Mouse (Mus musculus) heart, embryonic 11.5 days (tissue): ENCODE results near the gene Mettl26. TPM values are rescaled to one million over a fixed set of nuclear protein-coding genes. Genes with fewer than 3 reads are reported as not detected.

Experiments
- microRNA-seq: library from miRNA; unstranded; fragments of <30 nt; microRNA quantifications from one replicate; pipeline ENCODE4, GENCODE M21; 2016; ENCODE audit warnings: borderline number of aligned reads
- polyA plus RNA-seq: library from polyadenylated mRNA; unstranded; fragments of >200 nt; fragmentation: Nextera tagmentation; extraction: Ambion mirVana; gene quantifications from 2 replicates; pipeline ENCODE4 v1.2.1, GENCODE M21; 2014

Mettl26 gene
- polyA plus RNA-seq, 1 experiment from 2014 or later = 46.0 TPM

Small RNAs within 50 kb of the gene (microRNA-seq; reads per million reads assigned to microRNA genes)
- 0.20 reads per million for gene Mir3082

Other genes starting within 250 kb of the Mettl26 start
- 2.1 and 2.7 TPM in 2 replicates for gene Gng13, start 157.9 kb upstream of the Mettl26 start, polyA plus RNA-seq
- gene Chtf18, start 147.7 kb upstream of the Mettl26 start, polyA plus RNA-seq = 12.6 and 12.8 TPM in 2 replicates
- gene Rpusd1, start 147.4 kb upstream of the Mettl26 start, polyA plus RNA-seq = 11.7 and 12.9 TPM in 2 replicates
- gene Mslnl, start 139.0 kb upstream of the Mettl26 start, polyA plus RNA-seq = not detected in 2 replicates
- 3.1 and 3.4 TPM in 2 replicates for gene Msln, start 120.7 kb upstream of the Mettl26 start, polyA plus RNA-seq
- gene Narfl, start 101.3 kb upstream of the Mettl26 start, polyA plus RNA-seq = 27.9 and 31.8 TPM in 2 replicates
- 47.2 and 52.3 TPM in 2 replicates for gene Haghl, start 89.4 kb upstream of the Mettl26 start, polyA plus RNA-seq
- 0.13 TPM in 1 of 2 replicates, not detected in the other for gene Ccdc78, start 88.5 kb upstream of the Mettl26 start, polyA plus RNA-seq
- gene Fam173a, start 82.2 kb upstream of the Mettl26 start, polyA plus RNA-seq = 71.8 and 74.0 TPM in 2 replicates
- 0.29 TPM in 1 of 2 replicates, not detected in the other for gene AC134908.4, start 79.4 kb upstream of the Mettl26 start, polyA plus RNA-seq
- gene Metrn, start 77.9 kb upstream of the Mettl26 start, polyA plus RNA-seq = 6.2 and 8.3 TPM in 2 replicates
- gene Fbxl16, start 66.0 kb upstream of the Mettl26 start, polyA plus RNA-seq = 1.1 and 1.4 TPM in 2 replicates
- gene Wdr24, start 51.4 kb upstream of the Mettl26 start, polyA plus RNA-seq = 14.4 and 17.7 TPM in 2 replicates
- gene Jmjd8, start 46.2 kb upstream of the Mettl26 start, polyA plus RNA-seq = 30.9 and 42.6 TPM in 2 replicates
- 292 and 322 TPM in 2 replicates for gene Stub1, start 41.7 kb upstream of the Mettl26 start, polyA plus RNA-seq
- 1.9 and 2.5 TPM in 2 replicates for gene Rhbdl1, start 37.8 kb upstream of the Mettl26 start, polyA plus RNA-seq
- gene Gm20683, start 33.3 kb upstream of the Mettl26 start, polyA plus RNA-seq = 0.70 and 1.1 TPM in 2 replicates
- gene Rhot2, start 30.2 kb upstream of the Mettl26 start, polyA plus RNA-seq = 9.6 and 11.9 TPM in 2 replicates
- gene Wdr90, start 13.6 kb upstream of the Mettl26 start, polyA plus RNA-seq = 12.3 and 14.0 TPM in 2 replicates
- gene Mcrip2, start 6.3 kb upstream of the Mettl26 start, polyA plus RNA-seq = 160 and 168 TPM in 2 replicates
- gene Wfikkn1, start 5.8 kb downstream of the Mettl26 start, polyA plus RNA-seq = 0.17 and 0.47 TPM in 2 replicates
- gene Rab40c, start 44.7 kb downstream of the Mettl26 start, polyA plus RNA-seq = 11.0 and 11.7 TPM in 2 replicates
- 71.2 and 77.1 TPM in 2 replicates for gene Pigq, start 69.9 kb downstream of the Mettl26 start, polyA plus RNA-seq
- gene Nhlrc4, start 69.9 kb downstream of the Mettl26 start, polyA plus RNA-seq = 0.34 and 0.42 TPM in 2 replicates
- 0.14 and 0.25 TPM in 2 replicates for gene A930017K11Rik, start 77.5 kb downstream of the Mettl26 start, polyA plus RNA-seq
- 12.7 and 15.2 TPM in 2 replicates for gene Capn15, start 110.7 kb downstream of the Mettl26 start, polyA plus RNA-seq
- 11.9 and 12.8 TPM in 2 replicates for gene Rab11fip3, start 194.5 kb downstream of the Mettl26 start, polyA plus RNA-seq
- 30.5 and 34.3 TPM in 2 replicates for gene Decr2, start 215.3 kb downstream of the Mettl26 start, polyA plus RNA-seq
- 81.7 and 84.2 TPM in 2 replicates for gene Nme4, start 220.5 kb downstream of the Mettl26 start, polyA plus RNA-seq
- gene Tmem8, start 238.2 kb downstream of the Mettl26 start, polyA plus RNA-seq = 0.20 and 0.33 TPM in 2 replicates
- gene Mrpl28, start 248.4 kb downstream of the Mettl26 start, polyA plus RNA-seq = 241 and 257 TPM in 2 replicates